Mouse (Mus musculus) naive thymus-derived CD4-positive, alpha-beta T cell, adult 2 months (primary cell): ENCODE data around the gene Aip.
A peak's percentile ranks its signal among the peaks of the same experiment; 100 is the strongest.

ENCODE experiments used
- DNase-seq: peaks from one replicate; pipeline ENCODE4 v3.0.0-alpha.2; 2011; ENCODE audit warnings: low read depth

Aip gene

DNA sequence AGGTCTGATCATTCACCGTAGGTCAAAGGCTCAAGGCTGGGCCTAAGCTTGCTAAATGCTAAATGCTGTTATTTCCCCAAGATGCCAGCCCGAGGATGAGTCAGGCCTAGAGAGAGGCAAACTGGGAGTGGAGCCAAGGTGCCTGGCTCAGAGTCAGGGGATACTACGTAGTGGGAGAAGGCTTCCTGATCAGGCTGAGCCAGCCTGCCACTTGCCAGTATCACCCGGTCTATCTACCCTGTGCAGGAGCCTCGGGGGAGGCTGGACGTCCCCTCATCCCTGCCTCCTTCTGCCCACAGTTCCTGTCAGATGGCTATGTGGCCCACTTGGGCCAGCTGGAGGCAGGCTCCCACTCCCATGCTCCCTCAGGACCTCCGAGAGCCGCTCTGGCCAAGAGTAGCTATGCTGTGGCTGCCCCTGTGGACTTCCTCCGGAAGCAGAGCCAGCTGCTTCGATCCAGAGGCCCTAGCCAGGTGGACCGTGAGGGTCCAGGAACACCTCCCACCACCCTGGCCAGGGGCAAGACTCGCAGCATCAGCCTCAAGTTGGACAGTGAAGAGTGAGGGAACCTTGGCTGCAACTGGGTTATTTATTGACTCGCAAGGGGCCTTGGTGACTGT lies 12.4 kb downstream of the Aip start:
- DNase-seq, result no peak

DNA sequence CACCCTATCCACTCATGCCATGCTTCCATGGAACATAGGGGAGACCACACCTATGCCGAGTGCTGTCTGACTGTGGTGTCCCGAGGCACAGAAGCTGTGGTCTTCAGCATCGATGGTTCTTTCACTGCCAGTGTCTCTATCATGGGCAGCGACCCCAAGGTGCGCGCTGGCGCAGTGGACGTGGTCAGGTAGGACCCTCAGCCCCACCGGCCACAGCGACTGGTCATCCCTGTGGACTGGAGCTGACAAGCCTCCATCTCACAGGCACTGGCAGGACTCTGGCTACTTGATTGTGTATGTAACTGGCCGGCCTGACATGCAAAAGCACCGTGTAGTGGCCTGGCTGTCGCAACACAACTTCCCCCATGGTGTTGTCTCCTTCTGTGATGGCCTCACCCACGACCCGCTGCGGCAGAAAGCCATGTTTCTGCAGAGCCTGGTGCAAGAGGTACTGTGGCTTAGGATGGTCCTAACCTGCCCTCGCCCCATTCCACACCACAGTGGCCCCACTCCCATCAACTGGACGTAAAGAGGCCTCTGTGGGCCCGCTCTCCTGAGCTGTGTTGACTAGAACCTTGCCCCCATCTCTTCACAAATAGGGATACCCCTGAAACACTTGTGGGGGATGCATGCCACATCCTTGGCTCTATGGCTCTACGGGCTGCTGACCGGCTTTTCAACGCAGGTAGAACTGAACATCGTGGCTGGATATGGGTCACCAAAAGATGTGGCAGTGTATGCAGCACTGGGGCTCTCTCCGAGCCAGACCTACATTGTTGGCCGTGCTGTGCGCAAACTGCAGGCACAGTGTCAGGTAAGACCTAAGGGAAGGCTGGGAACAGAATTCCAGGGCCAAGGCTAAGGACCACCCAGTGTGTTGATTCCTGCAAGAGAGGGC lies 13.3 kb downstream of the Aip start:
- no peak for DNase-seq

DNA sequence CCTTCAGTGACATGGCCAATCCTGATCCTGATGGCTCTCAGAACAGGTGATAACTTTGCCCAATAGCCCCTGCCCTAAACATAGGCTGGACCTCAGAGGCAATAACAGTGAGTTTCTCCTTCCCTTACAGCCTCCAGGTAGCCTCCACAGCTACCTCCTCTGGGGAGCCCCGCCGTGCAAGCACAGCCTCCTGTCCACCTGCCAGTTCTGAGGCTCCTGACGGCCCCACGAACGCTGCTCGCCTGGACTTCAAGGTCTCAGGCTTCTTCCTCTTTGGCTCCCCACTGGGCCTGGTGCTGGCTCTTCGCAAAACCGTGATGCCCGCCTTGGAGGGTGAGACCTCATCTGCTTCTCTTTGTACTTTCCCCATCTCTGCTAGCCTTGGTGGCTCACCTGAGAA lies 17.1 kb downstream of the Aip start:
- DNase-seq, result no peak

DNA sequence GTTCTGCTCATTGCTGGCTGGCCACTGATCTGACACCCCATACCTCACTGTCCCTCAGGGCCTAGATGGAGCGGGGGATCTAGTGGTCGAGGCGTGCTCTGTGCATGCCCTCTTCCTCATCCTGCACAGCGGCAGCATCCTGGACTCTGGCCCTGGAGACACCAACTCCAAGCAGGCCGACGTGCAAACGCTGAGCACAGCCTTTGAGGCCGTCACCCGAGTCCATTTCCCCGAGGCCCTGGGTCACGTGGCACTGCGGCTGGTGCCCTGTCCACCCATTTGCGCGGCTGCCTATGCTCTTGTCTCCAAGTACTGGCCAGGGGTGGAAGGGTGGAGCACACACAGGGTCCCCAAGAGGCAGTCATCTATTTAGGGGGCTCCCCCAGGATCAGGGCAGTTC lies 19.0 kb downstream of the Aip start:
- no peak for DNase-seq

DNA sequence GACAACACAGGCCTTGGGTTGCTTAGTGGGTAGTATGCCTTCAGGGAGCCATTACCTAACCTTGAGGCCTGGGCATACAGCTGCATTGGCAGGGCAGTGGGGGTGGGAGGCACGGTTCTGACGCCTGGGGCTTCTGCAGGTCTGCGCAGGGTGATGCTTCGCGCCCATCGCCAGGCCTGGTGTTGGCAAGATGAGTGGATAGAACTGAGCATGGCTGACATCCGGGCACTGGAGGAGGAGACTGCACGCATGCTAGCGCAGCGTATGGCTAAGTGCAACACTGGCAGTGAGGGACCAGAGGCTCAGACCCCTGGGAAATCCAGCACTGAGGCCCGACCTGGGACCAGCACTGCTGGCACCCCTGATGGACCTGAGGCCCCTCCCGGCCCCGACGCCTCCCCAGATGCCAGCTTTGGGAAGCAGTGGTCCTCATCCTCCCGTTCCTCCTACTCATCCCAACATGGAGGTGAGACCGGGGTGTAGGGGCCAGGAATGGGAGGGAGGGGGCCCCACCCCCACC lies 20.9 kb downstream of the Aip start:
- DNase-seq, result no peak

DNA sequence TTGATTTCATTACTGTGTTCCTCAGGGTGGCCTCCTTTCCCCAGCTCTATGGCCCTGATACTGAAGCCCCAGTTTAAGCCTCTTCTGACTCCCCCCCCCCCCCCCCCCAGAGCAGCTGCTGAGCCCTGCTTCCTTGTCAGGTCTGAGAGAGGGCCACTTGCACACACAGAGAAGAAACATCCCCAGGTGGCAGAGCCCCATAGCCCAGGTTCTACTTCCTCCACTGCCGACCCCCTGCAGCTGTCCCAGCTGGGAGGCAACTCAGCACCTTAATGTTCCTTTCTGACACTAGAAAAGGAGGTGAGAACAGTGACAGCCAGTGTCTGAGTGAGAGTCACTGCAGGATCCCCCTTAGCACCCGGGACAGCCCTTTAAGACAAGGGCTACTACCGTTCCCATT lies 21.9 kb downstream of the Aip start:
- no peak for DNase-seq

DNA sequence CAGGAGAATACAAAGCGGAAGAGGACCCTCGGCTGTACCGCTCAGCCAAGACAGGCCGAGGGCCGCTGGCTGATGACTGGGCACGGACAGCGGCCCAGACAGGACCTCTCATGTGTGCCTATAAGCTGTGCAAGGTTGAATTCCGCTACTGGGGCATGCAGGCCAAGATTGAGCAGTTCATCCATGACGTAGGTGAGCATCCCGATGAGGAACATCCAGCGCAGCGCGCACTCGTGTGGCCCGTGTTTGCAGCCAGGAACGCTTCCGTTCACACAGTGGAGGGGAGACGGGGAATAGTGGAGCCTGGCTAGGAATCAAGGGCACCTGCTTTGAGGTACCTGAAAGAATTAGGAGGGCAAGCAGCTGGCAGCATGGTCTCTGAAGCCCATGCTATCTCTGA lies 22.4 kb downstream of the Aip start:
- no peak for DNase-seq

DNA sequence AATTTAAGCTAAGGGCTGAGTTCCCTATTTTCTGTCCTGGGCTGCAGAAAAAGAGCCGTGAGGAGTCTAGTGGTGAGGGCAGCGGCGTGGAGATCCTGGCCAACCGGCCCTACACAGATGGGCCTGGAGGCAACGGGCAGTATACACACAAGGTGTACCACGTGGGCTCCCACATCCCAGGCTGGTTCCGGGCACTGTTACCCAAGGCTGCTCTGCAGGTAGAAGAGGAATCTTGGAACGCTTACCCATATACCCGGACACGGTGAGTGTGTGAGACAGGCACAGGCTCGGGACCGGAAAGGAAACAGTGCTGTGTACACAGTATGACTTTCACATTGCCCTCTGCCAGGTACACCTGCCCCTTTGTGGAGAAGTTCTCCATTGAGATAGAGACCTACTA lies 23.0 kb downstream of the Aip start:
- no peak for DNase-seq

DNA sequence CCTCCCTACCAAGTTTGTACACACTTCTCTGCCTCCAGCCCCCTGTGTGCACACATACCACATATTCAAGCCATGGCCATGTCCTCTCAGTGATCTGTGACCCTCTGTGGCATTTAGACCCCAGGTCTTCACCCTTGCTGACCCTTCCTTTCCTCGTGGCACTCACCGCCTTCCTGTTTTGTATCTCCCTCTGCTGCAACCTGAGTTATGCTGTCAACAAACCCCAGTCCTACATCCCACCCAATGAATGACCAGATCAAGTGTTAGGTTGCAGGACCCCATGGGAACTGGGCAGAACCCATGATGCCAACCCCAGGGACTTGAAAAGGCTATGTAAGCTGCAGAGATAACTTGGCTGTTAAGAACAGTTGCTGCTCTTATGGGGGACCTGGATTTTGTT lies 23.6 kb downstream of the Aip start:
- DNase-seq, result no peak

DNA sequence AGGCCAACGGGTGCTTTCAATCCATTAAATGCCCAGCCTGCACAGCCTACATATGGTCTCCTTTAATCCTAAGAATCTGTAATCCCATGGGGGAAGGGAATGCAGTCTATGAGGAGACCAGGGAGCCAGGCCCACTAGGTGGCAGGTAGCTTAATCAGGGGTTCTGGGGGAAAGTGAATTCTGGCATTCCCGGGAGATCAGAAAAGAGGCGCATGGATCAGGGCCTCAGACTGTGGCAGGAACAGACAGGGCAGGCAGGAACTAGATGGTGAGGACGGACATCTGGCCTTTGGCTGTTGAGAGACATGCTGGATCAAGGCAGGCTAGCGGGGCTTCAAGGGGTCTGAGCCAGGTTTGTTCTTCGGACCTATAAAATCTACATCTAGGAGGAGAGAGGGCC lies 24.2 kb downstream of the Aip start:
- no peak for DNase-seq

DNA sequence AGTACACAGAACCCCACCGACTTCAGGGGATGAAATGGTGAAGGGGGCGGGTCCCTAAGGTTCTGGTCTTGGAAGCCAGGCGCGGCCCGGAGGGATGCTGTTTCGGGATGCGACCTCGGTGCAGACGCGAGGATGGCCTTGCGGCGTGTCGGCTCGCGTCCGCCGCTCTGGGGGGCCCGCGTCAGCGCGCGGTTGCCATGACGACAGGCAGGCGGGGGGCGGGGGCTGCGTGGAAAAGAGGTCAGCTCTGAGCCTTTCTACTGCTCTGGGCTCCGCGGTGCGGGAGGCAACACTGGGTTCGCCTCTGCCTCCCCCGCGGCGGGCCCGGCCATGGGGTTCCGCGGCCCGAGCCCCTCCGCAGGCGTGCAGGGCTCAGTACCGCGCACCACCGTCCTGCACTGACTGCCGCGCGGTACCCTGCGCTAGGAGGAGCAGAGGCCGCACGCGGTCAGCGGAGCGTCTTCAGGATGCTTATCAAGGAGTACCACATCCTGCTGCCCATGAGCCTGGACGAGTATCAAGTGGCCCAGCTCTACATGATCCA lies 24.9 kb downstream of the Aip start:
- DNase-seq, result peak; percentile 55

DNA sequence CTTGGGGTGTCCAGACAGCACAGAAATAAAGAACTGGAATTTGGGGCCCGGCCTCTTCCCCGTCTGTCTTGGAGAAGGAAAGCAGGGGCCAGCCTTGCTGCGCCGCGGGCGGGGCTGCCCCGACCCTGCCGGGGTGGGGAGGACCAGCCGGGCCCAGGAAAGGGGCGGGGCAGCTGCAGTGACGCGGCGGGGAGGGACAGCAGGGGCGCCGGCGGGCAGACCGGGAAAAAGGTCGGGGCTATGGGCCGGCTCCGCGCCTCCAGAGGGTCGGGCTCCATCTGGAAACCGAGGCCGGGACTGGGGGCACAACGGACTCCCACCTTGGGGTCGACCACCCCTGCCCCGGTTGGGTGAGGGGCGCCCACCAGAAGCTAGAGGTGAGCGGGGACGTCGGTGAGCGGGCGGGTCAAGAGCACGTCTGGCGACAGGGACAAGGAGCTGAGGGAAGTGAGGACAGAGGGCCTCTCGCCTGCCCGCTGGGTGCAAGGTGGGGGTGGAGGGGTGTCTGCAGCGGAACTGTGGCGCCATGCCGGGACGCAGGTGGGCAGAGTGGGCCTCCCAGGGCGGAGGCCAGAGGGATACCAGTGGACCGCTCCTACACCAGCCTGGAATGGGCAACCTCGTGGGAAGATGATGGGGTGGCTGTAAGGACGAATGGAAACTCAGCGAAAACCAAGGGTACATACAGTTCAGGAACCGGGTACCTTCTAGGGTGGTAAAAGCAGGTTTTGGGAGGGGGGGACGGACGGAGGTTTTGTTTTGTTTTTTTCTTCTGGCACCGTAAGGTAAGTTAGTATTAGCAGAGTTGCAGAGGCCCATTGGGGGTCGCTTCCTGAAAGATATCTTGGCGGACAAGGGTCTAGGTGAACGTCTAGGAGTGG lies 25.6 kb downstream of the Aip start, which contains the start of gene Pitpnm1:
Gene Pitpnm1 (plus strand): TSS at position 162 of the 881 bp plus-strand sequence.
- DNase-seq, result peak; percentile 71

DNA sequence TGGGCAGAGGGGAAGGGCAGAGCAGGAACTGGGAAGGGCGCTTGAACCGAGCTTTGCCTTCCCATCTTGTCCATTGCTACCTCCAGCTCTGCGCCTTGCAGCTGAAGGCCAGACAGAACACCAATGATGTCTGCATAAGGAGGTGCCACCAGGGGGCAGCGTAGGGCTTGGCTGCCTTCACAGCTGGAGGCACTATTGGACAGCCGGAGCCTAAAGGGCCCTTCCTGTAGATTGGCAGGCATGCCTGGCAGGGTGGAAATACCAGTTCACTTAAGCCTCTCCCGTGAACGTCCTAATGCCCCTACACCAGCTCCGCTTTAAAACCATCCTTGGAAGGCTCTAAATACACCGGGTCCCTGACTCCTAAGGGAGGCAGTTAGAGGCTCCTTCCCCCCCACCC lies 26.6 kb downstream of the Aip start:
- peak; percentile 96 for DNase-seq

DNA sequence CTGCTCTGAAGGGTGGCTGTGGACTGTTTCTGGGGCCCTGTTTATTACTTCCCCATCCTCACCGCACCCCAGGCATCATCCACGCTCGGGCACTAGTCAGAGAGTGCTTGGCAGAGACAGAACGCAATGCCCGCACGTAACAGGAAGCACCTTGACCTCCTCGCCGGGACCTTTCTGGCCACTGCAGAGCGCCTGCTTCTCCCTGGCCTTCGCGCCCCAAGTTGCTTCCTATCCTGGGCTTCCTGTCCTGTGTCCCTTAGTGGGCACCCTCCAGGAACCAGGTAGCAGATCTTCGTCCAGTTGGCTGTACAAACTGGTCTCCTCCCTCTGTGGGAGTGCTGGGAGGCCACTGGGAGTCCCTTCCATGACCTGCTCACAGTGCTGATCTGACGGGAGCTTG lies 27.2 kb downstream of the Aip start:
- DNase-seq, result no peak

DNA sequence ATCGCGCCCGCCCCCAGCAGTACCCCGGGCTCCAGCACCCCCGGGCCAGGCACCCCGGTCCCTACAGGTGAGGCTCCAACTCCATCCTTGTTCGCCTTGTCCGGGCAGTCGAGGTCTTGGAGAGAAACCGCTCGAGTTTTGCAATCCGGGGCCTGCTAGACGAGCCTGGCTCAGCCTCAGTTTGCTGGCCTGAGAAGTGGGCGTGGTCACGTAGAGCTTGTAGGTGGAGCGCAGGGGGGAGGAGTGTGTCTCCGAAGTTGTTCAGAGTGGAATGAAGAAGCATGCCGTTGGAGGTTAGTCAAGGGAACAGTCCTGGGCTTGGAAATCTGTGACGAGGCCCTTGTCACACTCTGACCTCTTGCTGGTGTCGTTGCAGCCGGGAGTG lies 28.2 kb downstream of the Aip start:
- DNase-seq, result peak; percentile 85

DNA sequence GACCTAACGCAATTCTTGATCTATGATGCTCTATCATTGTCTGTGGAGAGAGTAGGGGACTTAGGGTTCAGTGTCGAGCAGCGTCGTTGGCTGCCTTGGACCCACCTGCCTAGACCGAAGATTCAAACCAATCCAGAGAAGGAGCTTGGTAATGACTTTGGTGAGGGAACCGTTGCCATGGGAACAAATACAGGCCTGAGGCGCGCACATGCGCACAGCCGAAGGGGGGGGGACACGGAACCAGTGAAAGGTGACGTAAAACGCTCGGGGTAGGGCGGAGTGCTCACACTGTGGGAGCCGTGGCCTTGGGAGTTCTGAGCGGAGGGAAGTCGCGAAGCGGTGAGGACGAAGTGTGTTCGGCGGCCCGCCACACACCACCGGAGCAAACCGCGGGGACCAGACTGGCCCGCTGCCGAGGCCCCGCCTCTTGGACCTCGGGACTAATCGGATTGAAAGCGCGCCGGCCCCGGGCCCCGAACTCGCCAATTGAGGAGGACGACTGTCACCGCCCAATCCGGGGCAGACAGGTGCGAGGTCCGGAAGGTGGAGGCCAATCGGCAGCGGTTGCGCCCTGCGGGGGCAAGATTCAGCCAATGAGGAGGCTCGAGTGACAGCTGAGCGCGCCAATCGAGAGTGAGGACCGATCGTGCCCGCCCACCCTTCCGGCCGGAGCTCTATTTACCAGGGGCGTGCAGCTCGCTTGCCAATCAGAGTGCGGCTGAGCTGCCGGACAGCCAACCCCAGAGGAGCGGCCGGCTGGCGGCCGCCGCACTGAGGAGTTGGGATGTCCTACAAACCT lies 28.8 kb downstream of the Aip start, which contains the start of gene Cdk2ap2:
Gene Cdk2ap2 (plus strand): TSS at position 541 of the 799 bp plus-strand sequence.
- DNase-seq, result peak; percentile 98

DNA sequence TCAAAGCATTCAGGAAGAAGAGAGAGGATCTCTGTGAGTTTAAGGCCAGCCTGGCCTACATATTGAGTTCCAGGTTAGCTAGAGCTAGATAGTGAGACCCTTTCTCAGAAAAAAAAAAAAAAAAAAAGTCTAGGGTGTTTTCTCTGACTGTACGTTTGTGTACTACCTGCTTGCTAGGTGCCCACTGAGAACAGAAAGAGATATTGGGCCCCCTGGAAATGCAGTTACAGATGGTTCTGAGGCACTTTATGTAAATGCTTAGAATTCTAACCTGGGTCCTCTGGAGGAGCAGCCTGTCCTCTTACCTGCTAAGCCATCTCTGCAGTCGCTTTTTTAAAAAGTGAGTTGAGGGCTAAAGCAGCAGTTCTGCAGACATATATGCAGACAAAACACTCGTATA lies 29.9 kb downstream of the Aip start:
- DNase-seq, result no peak

DNA sequence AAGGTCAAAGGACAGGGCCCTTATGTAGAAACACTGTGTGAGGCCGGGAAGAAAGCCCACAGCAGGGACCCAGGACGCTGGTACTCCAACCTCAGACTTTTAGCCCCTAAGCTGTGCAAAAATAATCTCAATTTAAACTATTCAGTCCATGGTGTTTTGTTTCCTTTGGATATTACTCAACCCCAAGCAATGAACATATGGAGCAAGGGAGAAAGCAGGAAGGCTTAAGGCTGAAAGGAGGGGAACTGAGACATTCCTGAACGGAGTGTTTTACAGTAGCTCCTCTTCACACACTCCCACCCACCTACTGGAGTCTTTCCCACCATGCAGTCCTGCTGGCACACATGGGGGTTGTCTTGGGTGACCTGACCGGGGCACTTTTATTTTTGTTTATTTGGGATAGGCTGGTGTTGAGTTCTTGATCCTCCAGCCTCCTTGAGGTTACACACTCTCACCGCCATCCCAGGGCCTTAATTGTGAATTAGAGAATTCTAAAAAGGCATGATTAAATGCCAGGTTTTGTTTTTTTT lies 30.8 kb downstream of the Aip start:
- DNase-seq, result no peak

DNA sequence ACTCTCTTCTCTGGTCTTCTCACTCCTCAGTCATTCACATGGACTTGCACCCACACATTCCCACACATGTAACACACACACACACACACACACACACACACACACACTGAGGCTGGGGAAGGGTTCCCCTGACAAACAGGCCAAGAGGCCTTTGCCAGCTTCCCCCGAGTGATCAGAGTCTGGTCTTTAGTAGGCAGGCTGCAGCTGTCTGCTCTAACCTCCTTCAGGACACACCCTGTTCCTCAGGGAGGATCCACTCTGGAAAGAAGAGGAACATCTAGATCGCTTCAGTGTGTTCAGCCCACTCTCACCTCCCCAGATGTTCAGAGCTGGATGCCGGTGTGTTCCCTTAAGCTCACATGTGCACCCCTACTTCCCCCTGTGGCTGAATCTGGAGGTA lies 31.3 kb downstream of the Aip start:
- DNase-seq, result no peak

DNA sequence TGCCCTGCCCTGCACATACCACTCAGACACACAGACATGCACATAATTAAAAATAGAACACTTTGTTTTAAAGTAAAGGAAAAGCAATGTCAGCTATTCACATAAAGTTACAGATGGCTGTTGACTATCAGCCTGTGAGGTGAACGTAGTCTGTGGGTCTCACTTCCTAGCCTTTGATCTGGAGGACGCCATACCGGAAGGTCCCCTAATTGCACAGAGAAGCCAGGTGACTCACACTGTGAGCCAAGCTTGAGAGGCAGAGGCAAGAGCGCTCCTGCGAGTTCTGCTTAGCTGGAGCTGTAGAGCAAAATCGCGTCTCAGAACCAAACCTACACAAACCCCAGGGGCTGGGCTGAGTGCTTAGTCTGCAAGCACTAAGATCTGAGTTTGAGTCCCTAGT lies 31.9 kb downstream of the Aip start:
- DNase-seq, result peak; percentile 70

DNA sequence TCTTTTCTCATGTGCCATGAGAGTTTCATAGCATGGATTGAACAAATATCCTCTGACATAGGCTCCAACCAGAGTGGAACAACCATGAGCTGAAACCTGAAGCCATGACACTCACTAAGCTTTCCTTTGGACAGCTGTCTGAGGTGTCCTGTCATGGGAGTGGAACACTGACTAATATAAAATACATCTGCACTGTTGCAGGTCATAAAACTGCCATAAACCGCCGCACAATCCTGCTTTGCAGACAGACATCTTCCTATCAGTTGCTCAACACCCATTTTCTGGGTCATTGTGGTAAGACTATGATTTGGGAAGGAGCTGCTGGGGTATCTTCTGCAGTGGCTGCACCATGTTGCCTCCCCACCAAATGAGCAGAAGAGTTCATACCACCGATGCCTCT lies 32.9 kb downstream of the Aip start:
- DNase-seq, result no peak
